Mouse (Mus musculus) ovary, adult 18-20 months (tissue): Measurements from ENCODE around the gene Pold1.

Experiments used
- DNase-seq: peaks from one replicate; pipeline ENCODE4 v3.0.0; 2022; ENCODE audit warnings: low spot score, mixed read lengths

Gene Pold1

GRCm38 (mm10) chr7:44485572-44486195 lies 63.0 kb downstream of the Pold1 start:
- DNase-seq = no peak

- no peak for DNase-seq
Measured at GRCm38 (mm10) chr7:44484841-44485571, 63.6 kb downstream of the Pold1 start.

- no peak for DNase-seq
Measured at GRCm38 (mm10) chr7:44484109-44484508, 64.5 kb downstream of the Pold1 start.

GRCm38 (mm10) chr7:44482836-44483435 lies 65.7 kb downstream of the Pold1 start:
- no peak for DNase-seq
